In genomic region chr4:78605763-78606460, GRCm38 (mm10) we compare ENCODE assay signal across 9 mouse cellular contexts.
DNase-seq lines count a peak whose midpoint lies in the region; ATAC-seq lines count a peak whose summit lies in the region.
"Had no signal": no experiment of that assay in that cellular context is flagged by ENCODE, and none has a peak within 500 bp of the region (broad histone marks: within the 10 kb centered on the region; RNA-seq: fewer than 3 reads in every experiment).

No protein-coding gene starts in this region.

- H3K4me1 ChIP-seq in heart, embryonic 14.5 days (ENCODE audit: control insufficient read depth in 2 of 2, insufficient read depth in 2 of 2, low read length in 2 of 2), result peaks cover 0 to 2% of the 10 kb centered on the region in 2 experiments; a peak in 1 of 4 replicates
- no peaks in the 10 kb centered on the region for H3K4me1 ChIP-seq in embryonic facial prominence, embryonic 12.5 days
- no peaks in the 10 kb centered on the region for H3K4me1 ChIP-seq in hindbrain, embryonic 15.5 days (replicated peaks)
- peaks cover 7% of the 10 kb centered on the region for H3K4me1 ChIP-seq in midbrain, embryonic 13.5 days (replicated peaks)

- no peaks in the 10 kb centered on the region for H3K9me3 ChIP-seq in heart, embryonic 14.5 days (ENCODE audit: control insufficient read depth, low read length)
- H3K9me3 ChIP-seq in embryonic facial prominence, embryonic 12.5 days, result no peaks in the 10 kb centered on the region
- H3K9me3 ChIP-seq in hindbrain, embryonic 15.5 days, result no peaks in the 10 kb centered on the region
- H3K9me3 ChIP-seq in midbrain, embryonic 13.5 days, result no peaks in the 10 kb centered on the region

- H3K4me2 ChIP-seq in heart, embryonic 14.5 days (ENCODE audit: low read length), result peak overlapping the region; percentile 67
- H3K4me2 ChIP-seq in embryonic facial prominence, embryonic 12.5 days (replicated peaks), result peak overlapping the region; percentile 57
- peak overlapping the region; percentile 63 for H3K4me2 ChIP-seq in hindbrain, embryonic 15.5 days
- H3K4me2 ChIP-seq in midbrain, embryonic 13.5 days (replicated peaks), result peak overlapping the region; percentile 59

- H3K27me3 ChIP-seq in heart, embryonic 14.5 days (ENCODE audit: control insufficient read depth, insufficient read depth, low read length), result no peaks in the 10 kb centered on the region
- no peaks in the 10 kb centered on the region for H3K27me3 ChIP-seq in embryonic facial prominence, embryonic 12.5 days
- no peaks in the 10 kb centered on the region for H3K27me3 ChIP-seq in hindbrain, embryonic 15.5 days
- no peaks in the 10 kb centered on the region for H3K27me3 ChIP-seq in midbrain, embryonic 13.5 days

- no peak for ATAC-seq in heart, embryonic 14.5 days (ENCODE audit: insufficient number of reproducible peaks, insufficient read depth, low FRiP score, low read depth)
- 0 out of 2 replicates have a peak, but pooled peaks have one; percentile 47 for ATAC-seq in embryonic facial prominence, embryonic 12.5 days (ENCODE audit: insufficient number of reproducible peaks, insufficient read depth, low FRiP score, low TSS enrichment)
- ATAC-seq in hindbrain, embryonic 15.5 days (ENCODE audit: low FRiP score, low read depth), result peak; percentile 27; the same call in 1 of the 2 replicates
- ATAC-seq in midbrain, embryonic 13.5 days, result peak; percentile 62

- peak overlapping the region; percentile 39 to 42 for H3K4me3 ChIP-seq in heart, embryonic 14.5 days (ENCODE audit: control insufficient read depth in 1 of 2, insufficient read depth in 1 of 2, low read depth in 1 of 2, low read length in 2 of 2)
- peak overlapping the region; percentile 33 for H3K4me3 ChIP-seq in embryonic facial prominence, embryonic 12.5 days
- peak overlapping the region; percentile 42 for H3K4me3 ChIP-seq in hindbrain, embryonic 15.5 days
- peak overlapping the region; percentile 40 for H3K4me3 ChIP-seq in midbrain, embryonic 13.5 days (replicated peaks)

- H3K9ac ChIP-seq in heart, embryonic 14.5 days (ENCODE audit: low read length), result peak overlapping the region; percentile 38; the same call in 1 of the 2 replicates
- no peak overlapping the region for H3K9ac ChIP-seq in embryonic facial prominence, embryonic 12.5 days
- H3K9ac ChIP-seq in hindbrain, embryonic 15.5 days, result peak overlapping the region; percentile 15
- H3K9ac ChIP-seq in midbrain, embryonic 13.5 days (replicated peaks), result peak overlapping the region; percentile 42

- intact Hi-C loops in heart, postnatal 25 days (cut with DNase I), result no loop called here

- WGBS in heart, embryonic 14.5 days, result 75% methylated on average over 4 of the region's 4 CpGs
- WGBS in embryonic facial prominence, embryonic 12.5 days, result 80% methylated on average over 4 of the region's 4 CpGs
- WGBS in hindbrain, embryonic 15.5 days, result 67% methylated on average over 4 of the region's 4 CpGs
- WGBS in midbrain, embryonic 13.5 days, result 85% methylated on average over 4 of the region's 4 CpGs

- no peaks in the 10 kb centered on the region for H3K36me3 ChIP-seq in heart, embryonic 14.5 days (ENCODE audit: control insufficient read depth, insufficient read depth, low read length)
- no peaks in the 10 kb centered on the region for H3K36me3 ChIP-seq in embryonic facial prominence, embryonic 12.5 days
- no peaks in the 10 kb centered on the region for H3K36me3 ChIP-seq in hindbrain, embryonic 15.5 days
- H3K36me3 ChIP-seq in midbrain, embryonic 13.5 days, result no peaks in the 10 kb centered on the region

- DNase-seq in heart, postnatal 25 days (ENCODE audit: low spot score), result no peak
- DNase-seq in spleen, postnatal 4 days (ENCODE audit: low spot score in 2 of 2), result no peak
- no peak for DNase-seq in urinary bladder, adult 18-20 months (ENCODE audit: low spot score in 2 of 2)
- DNase-seq in MN1 (ENCODE audit: low spot score), result no peak
- DNase-seq: kidney, postnatal 36 days had no signal

- H3K27ac ChIP-seq in heart, embryonic 14.5 days (replicated peaks in 1 of 2; ENCODE audit: control insufficient read depth in 1 of 2, insufficient read depth in 1 of 2, low read depth in 2 of 2, low read length in 2 of 2), result no peak overlapping the region
- no peak overlapping the region for H3K27ac ChIP-seq in embryonic facial prominence, embryonic 12.5 days
- H3K27ac ChIP-seq in hindbrain, embryonic 15.5 days (replicated peaks), result no peak overlapping the region
- H3K27ac ChIP-seq in midbrain, embryonic 13.5 days, result no peak overlapping the region
